Mouse (Mus musculus) olfactory bulb, adult 2 months (tissue): ENCODE measurements at regions not wholly inside any gene's neighbourhood (a gene's known extent, or its start where the extent isn't known, plus 50 kb on each side); places are given as distances from the start of the nearest gene placed in this dataset.

ENCODE experiments used
- CTCF ChIP-seq: fragments of 200-500 bp; IDR thresholded peaks from 2 replicates; pipeline ENCODE4 v1.5.1; 2012; ENCODE audit warnings: low read depth, mild to moderate bottlenecking, low read length, moderate library complexity; ENCODE audit not compliant: insufficient read depth
- POLR2A ChIP-seq: fragments of 200-500 bp; IDR thresholded peaks from 2 replicates; pipeline ENCODE4 v1.6.1; 2012; ENCODE audit warnings: mild to moderate bottlenecking, low read depth, low read length, moderate library complexity; ENCODE audit not compliant: insufficient read depth

DNA sequence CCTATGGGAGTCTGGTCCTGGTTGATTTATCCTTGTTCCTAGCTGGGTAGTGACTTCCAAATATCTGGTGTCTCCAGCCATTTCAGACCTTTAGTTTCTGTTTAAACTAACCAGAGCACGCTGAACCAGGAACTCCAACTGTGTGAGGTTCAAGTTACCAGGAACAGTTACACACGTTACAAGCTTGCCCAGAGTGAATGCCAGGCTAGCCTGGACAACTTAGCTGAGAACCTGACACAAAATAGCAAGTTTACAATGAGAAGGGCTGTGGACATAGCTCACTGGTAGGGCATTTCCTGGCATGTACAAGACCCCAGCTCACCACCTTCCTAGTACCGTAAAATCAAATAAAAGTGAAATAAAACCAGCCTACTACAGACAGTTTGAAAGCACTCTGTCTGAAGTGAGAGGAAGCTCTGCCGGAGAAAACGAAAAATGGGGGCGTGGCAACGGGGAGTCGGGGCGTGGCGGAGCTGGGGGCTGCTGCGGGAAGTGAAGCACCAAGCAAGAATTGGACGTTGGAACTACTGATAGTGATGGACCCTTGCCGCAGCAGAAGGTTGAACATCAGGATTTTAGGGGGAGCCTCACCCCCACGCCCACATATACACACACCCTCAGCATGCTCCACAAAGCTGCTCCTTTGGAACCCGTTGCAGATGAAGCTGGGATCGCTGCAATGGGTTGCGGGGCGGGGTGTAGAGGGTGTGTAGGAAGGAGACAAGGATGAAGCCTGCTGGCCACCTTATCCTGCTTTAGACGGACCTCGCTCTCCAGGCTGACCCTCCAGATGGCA is 239.3 kb downstream of the Lrfn2 start:
- TF ChIP-seq POLR2A (no peak), CTCF (no peak)
